Mouse (Mus musculus): Measurements from ENCODE around the gene Bank1. TPM values are rescaled to one million over a fixed set of nuclear protein-coding genes. Genes with fewer than 3 reads are reported as not detected.

Gene Bank1
- polyA plus RNA-seq, 1 experiment from 2014 or later, result 0.31 TPM

DNA sequence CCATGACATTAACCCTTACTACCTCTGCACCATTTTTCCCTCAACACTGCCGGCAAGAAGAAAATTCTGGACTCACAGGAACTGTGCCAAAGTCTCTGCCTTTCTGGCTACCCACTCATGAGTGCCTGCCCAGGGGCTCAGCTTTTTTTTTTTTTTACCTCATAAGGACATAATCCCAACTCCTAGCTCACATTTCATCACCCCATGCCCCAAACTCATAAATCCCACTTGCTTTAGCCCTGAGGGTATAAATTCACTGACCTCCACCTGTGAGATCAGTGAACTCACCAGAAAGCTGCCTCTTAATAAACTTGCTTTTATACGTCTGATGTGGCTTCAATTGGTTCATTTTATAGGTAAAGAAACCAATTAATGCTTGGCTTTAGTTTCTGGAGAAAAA lies 28.5 kb downstream of the Bank1 start:
- Histone ChIP-seq H3K4me2 (ENCODE audit: low read depth, low read length, severe bottlenecking) (no peak overlapping the region), H3K27ac (ENCODE audit: low read depth, low read length) (no peak overlapping the region), H3K27me3 (ENCODE audit: control insufficient read depth, insufficient read depth, low read length) (no peaks in the 10 kb centered on the region), H3K9ac (ENCODE audit: low read length) (no peak overlapping the region), H3K9me3 (ENCODE audit: control insufficient read depth, low read length) (no peaks in the 10 kb centered on the region), H3K36me3 (ENCODE audit: control insufficient read depth, insufficient read depth, low read length) (no peaks in the 10 kb centered on the region), H3K4me1 (replicated peaks; ENCODE audit: control insufficient read depth, insufficient read depth, low read length) (no peaks in the 10 kb centered on the region), H3K4me3 (ENCODE audit: low read depth, low read length) (no peak overlapping the region)
- ATAC-seq (replicated peaks; ENCODE audit: low FRiP score), result no peak
- 65% methylated on average over 2 of the region's 2 CpGs for whole genome bisulfite sequencing
- no peak for DNase-seq (ENCODE audit: low spot score)

DNA sequence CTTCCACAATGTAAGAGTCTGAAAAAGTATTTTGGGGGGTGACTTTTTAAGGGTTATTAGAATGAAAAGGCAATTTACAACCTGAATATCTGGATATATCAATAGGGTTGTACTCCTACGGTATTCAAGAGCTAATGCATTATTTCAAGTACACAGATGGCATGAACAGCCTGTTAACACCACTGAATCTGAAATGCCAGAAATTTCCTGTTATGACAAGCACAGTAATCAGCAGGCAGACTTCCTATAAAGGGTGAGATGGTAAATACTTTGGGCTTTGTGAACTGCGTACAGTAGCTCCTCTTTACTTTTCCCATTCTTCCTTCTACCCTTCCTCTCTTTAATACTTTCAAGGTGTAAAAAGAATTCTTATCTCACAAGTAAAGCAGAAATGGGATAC lies 30.6 kb downstream of the Bank1 start:
- WGBS, result 92% methylated on average over 2 of the region's 2 CpGs

GRCm38 (mm10) chr3:136287883-136288282 lies 38.0 kb downstream of the Bank1 start:
- Histone ChIP-seq H3K4me3 (ENCODE audit: low read depth, low read length) (no peak overlapping the region), H3K4me2 (ENCODE audit: low read depth, low read length, severe bottlenecking) (no peak overlapping the region), H3K36me3 (ENCODE audit: control insufficient read depth, insufficient read depth, low read length) (no peaks in the 10 kb centered on the region), H3K9me3 (ENCODE audit: control insufficient read depth, low read length) (no peaks in the 10 kb centered on the region), H3K4me1 (replicated peaks; ENCODE audit: control insufficient read depth, insufficient read depth, low read length) (no peaks in the 10 kb centered on the region), H3K27ac (ENCODE audit: low read depth, low read length) (no peak overlapping the region), H3K27me3 (ENCODE audit: control insufficient read depth, insufficient read depth, low read length) (no peaks in the 10 kb centered on the region), H3K9ac (ENCODE audit: low read length) (no peak overlapping the region)
- 87% methylated on average over 2 of the region's 2 CpGs for WGBS
- DNase-seq (ENCODE audit: low spot score) (no peak), ATAC-seq (replicated peaks; ENCODE audit: low FRiP score) (no peak)

More for the DNA sequence above, 30.6 kb downstream of the Bank1 start:
- Histone ChIP-seq H3K27me3 (ENCODE audit: control insufficient read depth, insufficient read depth, low read length) (no peaks in the 10 kb centered on the region), H3K4me2 (ENCODE audit: low read depth, low read length, severe bottlenecking) (no peak overlapping the region), H3K4me3 (ENCODE audit: low read depth, low read length) (no peak overlapping the region), H3K27ac (ENCODE audit: low read depth, low read length) (no peak overlapping the region), H3K9me3 (ENCODE audit: control insufficient read depth, low read length) (no peaks in the 10 kb centered on the region), H3K36me3 (ENCODE audit: control insufficient read depth, insufficient read depth, low read length) (no peaks in the 10 kb centered on the region), H3K9ac (ENCODE audit: low read length) (no peak overlapping the region), H3K4me1 (replicated peaks; ENCODE audit: control insufficient read depth, insufficient read depth, low read length) (no peaks in the 10 kb centered on the region)
- DNase-seq (ENCODE audit: low spot score) (no peak), ATAC-seq (replicated peaks; ENCODE audit: low FRiP score) (no peak)

DNA sequence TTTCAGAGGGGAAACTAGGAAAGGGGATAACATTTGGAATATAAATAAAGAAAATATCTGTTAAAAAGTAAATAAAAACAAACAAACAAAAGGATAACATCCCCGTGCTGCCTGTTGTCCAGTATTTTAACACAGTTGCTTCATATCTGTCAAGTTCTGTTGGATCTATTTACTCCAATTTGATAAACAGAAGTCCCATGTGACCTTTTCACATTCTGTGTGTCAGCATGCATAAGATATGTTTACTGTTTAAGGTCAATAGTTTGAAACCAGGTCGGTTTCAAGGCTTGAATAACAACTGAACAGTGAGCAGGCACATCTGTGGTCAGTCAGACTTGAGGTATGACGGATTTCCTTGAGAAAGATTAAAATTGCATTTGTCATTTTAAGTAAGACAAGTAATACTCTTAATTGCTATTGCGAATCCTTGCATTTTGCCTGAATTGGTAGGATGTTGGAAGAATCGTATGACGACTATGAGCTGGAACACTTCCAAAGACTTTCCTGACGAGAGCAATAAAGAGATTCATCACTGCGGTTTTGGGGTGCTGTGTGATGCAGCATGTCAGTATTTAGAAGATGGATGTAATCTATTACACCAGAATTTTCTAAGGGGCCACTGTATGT lies 60.8 kb downstream of the Bank1 start:
- no peak overlapping the region for H3K27ac ChIP-seq (ENCODE audit: low read depth, low read length)
- H3K4me2 ChIP-seq (ENCODE audit: low read depth, low read length, severe bottlenecking), result no peak overlapping the region
- no peak for ATAC-seq (replicated peaks; ENCODE audit: low FRiP score)
- no peaks in the 10 kb centered on the region for H3K4me1 ChIP-seq (replicated peaks; ENCODE audit: control insufficient read depth, insufficient read depth, low read length)
- DNase-seq (ENCODE audit: low spot score), result no peak
- H3K9me3 ChIP-seq (ENCODE audit: control insufficient read depth, low read length), result no peaks in the 10 kb centered on the region
- 91% methylated on average over 8 of the region's 8 CpGs for WGBS
- H3K36me3 ChIP-seq (ENCODE audit: control insufficient read depth, insufficient read depth, low read length), result no peaks in the 10 kb centered on the region
- H3K4me3 ChIP-seq (ENCODE audit: low read depth, low read length), result no peak overlapping the region
- no peaks in the 10 kb centered on the region for H3K27me3 ChIP-seq (ENCODE audit: control insufficient read depth, insufficient read depth, low read length)
- no peak overlapping the region for H3K9ac ChIP-seq (ENCODE audit: low read length)

DNA sequence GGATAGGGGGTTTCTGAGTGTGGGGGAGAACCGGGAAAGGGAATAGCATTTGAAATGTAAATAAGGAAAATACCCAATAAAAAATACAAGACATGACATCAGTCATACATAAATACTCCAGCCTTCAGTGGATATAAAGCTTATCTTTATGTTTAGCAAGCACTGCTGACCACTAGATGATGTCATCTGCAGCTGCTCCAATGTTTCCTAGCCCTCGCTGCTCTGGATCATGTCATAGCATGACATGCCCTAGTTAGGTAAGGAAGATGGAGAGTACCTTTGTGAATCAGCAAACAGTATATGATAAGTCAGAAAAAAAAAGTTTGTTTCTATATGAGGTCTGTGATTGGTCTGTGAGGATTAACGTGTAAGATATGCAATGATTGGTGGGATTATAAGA lies 68.1 kb downstream of the Bank1 start:
- no peak overlapping the region for H3K4me2 ChIP-seq (ENCODE audit: low read depth, low read length, severe bottlenecking)
- H3K27me3 ChIP-seq (ENCODE audit: control insufficient read depth, insufficient read depth, low read length), result no peaks in the 10 kb centered on the region
- H3K9me3 ChIP-seq (ENCODE audit: control insufficient read depth, low read length), result no peaks in the 10 kb centered on the region
- DNase-seq (ENCODE audit: low spot score), result no peak
- 90% methylated on average over 3 of the region's 3 CpGs for WGBS
- no peaks in the 10 kb centered on the region for H3K36me3 ChIP-seq (ENCODE audit: control insufficient read depth, insufficient read depth, low read length)
- no peak overlapping the region for H3K27ac ChIP-seq (ENCODE audit: low read depth, low read length)
- H3K4me3 ChIP-seq (ENCODE audit: low read depth, low read length), result no peak overlapping the region
- H3K9ac ChIP-seq (ENCODE audit: low read length), result no peak overlapping the region
- no peak for ATAC-seq (replicated peaks; ENCODE audit: low FRiP score)
- no peaks in the 10 kb centered on the region for H3K4me1 ChIP-seq (replicated peaks; ENCODE audit: control insufficient read depth, insufficient read depth, low read length)

GRCm38 (mm10) chr3:136254713-136255112 lies 71.2 kb downstream of the Bank1 start:
- WGBS, result 57% methylated on average over 2 of the region's 2 CpGs
- DNase-seq (ENCODE audit: low spot score) (no peak), ATAC-seq (replicated peaks; ENCODE audit: low FRiP score) (no peak)
- no peaks in the 10 kb centered on the region for H3K4me1 ChIP-seq (replicated peaks; ENCODE audit: control insufficient read depth, insufficient read depth, low read length)
- H3K27me3 ChIP-seq (ENCODE audit: control insufficient read depth, insufficient read depth, low read length), result no peaks in the 10 kb centered on the region
- no peaks in the 10 kb centered on the region for H3K9me3 ChIP-seq (ENCODE audit: control insufficient read depth, low read length)
- no peak overlapping the region for H3K4me3 ChIP-seq (ENCODE audit: low read depth, low read length)
- H3K27ac ChIP-seq (ENCODE audit: low read depth, low read length), result no peak overlapping the region
- H3K36me3 ChIP-seq (ENCODE audit: control insufficient read depth, insufficient read depth, low read length), result no peaks in the 10 kb centered on the region
- no peak overlapping the region for H3K9ac ChIP-seq (ENCODE audit: low read length)
- no peak overlapping the region for H3K4me2 ChIP-seq (ENCODE audit: low read depth, low read length, severe bottlenecking)

GRCm38 (mm10) chr3:136252820-136253219 lies 73.0 kb downstream of the Bank1 start:
- Histone ChIP-seq H3K27me3 (ENCODE audit: control insufficient read depth, insufficient read depth, low read length) (no peaks in the 10 kb centered on the region), H3K9me3 (ENCODE audit: control insufficient read depth, low read length) (no peaks in the 10 kb centered on the region), H3K4me3 (ENCODE audit: low read depth, low read length) (no peak overlapping the region), H3K27ac (ENCODE audit: low read depth, low read length) (no peak overlapping the region), H3K4me1 (replicated peaks; ENCODE audit: control insufficient read depth, insufficient read depth, low read length) (no peaks in the 10 kb centered on the region), H3K9ac (ENCODE audit: low read length) (no peak overlapping the region), H3K4me2 (ENCODE audit: low read depth, low read length, severe bottlenecking) (no peak overlapping the region), H3K36me3 (ENCODE audit: control insufficient read depth, insufficient read depth, low read length) (no peaks in the 10 kb centered on the region)
- no peak for DNase-seq (ENCODE audit: low spot score)
- 83% methylated on average over 4 of the region's 4 CpGs for WGBS
- no peak for ATAC-seq (replicated peaks; ENCODE audit: low FRiP score)

DNA sequence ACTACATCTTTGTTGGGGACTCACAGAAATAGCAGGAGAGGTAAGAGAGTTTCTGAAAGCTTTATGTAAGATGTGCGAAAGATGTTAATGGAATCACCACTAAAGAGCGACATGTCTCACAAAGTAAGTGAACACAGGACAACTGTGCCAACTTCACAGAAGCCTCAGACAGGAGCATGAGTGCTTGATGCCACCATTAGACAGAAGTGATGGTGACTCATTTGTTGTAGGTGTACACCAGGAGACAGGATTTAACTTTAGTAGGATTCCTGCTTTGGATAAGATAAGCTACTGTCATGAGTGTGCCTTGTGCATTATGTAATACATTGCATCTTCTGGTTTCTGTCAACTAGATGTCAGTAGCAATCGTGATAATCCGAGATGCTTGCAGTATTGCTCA lies 74.3 kb downstream of the Bank1 start:
- no peaks in the 10 kb centered on the region for H3K4me1 ChIP-seq (replicated peaks; ENCODE audit: control insufficient read depth, insufficient read depth, low read length)
- H3K4me2 ChIP-seq (ENCODE audit: low read depth, low read length, severe bottlenecking), result no peak overlapping the region
- WGBS, result 88% methylated on average over 4 of the region's 4 CpGs
- no peak for DNase-seq (ENCODE audit: low spot score)
- no peak overlapping the region for H3K27ac ChIP-seq (ENCODE audit: low read depth, low read length)
- ATAC-seq (replicated peaks; ENCODE audit: low FRiP score), result no peak
- no peaks in the 10 kb centered on the region for H3K36me3 ChIP-seq (ENCODE audit: control insufficient read depth, insufficient read depth, low read length)
- H3K4me3 ChIP-seq (ENCODE audit: low read depth, low read length), result no peak overlapping the region
- no peak overlapping the region for H3K9ac ChIP-seq (ENCODE audit: low read length)
- H3K9me3 ChIP-seq (ENCODE audit: control insufficient read depth, low read length), result no peaks in the 10 kb centered on the region
- H3K27me3 ChIP-seq (ENCODE audit: control insufficient read depth, insufficient read depth, low read length), result no peaks in the 10 kb centered on the region

DNA sequence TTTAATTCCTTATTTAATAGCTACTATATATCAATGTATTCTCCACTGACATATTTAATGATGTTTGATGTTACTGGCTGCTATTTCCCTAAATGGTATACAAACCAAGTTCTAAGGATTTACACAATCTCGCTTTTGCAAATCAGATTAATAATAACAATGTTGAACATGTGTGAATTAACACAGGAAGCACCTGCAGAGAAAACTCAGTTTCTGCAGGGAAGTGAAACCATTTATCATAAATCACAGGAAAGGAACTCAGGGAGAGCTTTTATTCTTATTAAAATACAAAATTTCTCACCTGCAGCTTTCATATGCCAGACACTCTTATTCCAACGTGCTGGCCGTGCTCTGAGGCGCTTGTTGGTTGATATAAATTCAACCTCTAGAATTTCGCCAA lies 78.5 kb downstream of the Bank1 start:
- H3K27me3 ChIP-seq (ENCODE audit: control insufficient read depth, insufficient read depth, low read length), result no peaks in the 10 kb centered on the region
- ATAC-seq (replicated peaks; ENCODE audit: low FRiP score) (no peak), DNase-seq (ENCODE audit: low spot score) (no peak)
- H3K4me2 ChIP-seq (ENCODE audit: low read depth, low read length, severe bottlenecking), result no peak overlapping the region
- no peaks in the 10 kb centered on the region for H3K9me3 ChIP-seq (ENCODE audit: control insufficient read depth, low read length)
- 84% methylated on average over 5 of the region's 5 CpGs for WGBS
- H3K27ac ChIP-seq (ENCODE audit: low read depth, low read length), result no peak overlapping the region
- H3K36me3 ChIP-seq (ENCODE audit: control insufficient read depth, insufficient read depth, low read length), result no peaks in the 10 kb centered on the region
- no peaks in the 10 kb centered on the region for H3K4me1 ChIP-seq (replicated peaks; ENCODE audit: control insufficient read depth, insufficient read depth, low read length)
- no peak overlapping the region for H3K9ac ChIP-seq (ENCODE audit: low read length)
- no peak overlapping the region for H3K4me3 ChIP-seq (ENCODE audit: low read depth, low read length)

Measured in forebrain, embryonic 11.5 days (tissue).